Comparison of ENCODE assay signal across 13 mouse cellular contexts in genomic region chr10:60353241-60354002, GRCm38 (mm10). TPM values are rescaled to one million over a fixed set of nuclear protein-coding genes. Genes with fewer than 3 reads are reported as not detected.
DNase-seq lines count a peak whose midpoint lies in the region; ATAC-seq lines count a peak whose summit lies in the region.
"Had no signal": no experiment of that assay in that cellular context is flagged by ENCODE, and none has a peak within 500 bp of the region (broad histone marks: within the 10 kb centered on the region; RNA-seq: fewer than 3 reads in every experiment).

No protein-coding gene starts in this region.

- no peak for ATAC-seq in heart, embryonic 12.5 days (ENCODE audit: insufficient number of reproducible peaks, low FRiP score)
- ATAC-seq in midbrain, embryonic 14.5 days (ENCODE audit: low FRiP score, low TSS enrichment), result no peak
- 0 out of 2 replicates have a peak, but pooled peaks have one; percentile 14 for ATAC-seq in heart, embryonic 16.5 days (replicated peaks; ENCODE audit: extremely low read depth, insufficient read depth, low FRiP score)
- ATAC-seq in stomach, embryonic 14.5 days (ENCODE audit: insufficient number of reproducible peaks, insufficient read depth, low FRiP score, low read depth), result no peak
- no peak for ATAC-seq in activated CD4-positive, CD25-positive, alpha-beta regulatory T cell, adult 4 months

- H3K36me3 ChIP-seq in heart, embryonic 12.5 days, result no peaks in the 10 kb centered on the region
- no peaks in the 10 kb centered on the region for H3K36me3 ChIP-seq in midbrain, embryonic 10.5 days
- H3K36me3 ChIP-seq in midbrain, embryonic 14.5 days (ENCODE audit: control insufficient read depth, insufficient read depth, low read length), result no peaks in the 10 kb centered on the region
- H3K36me3 ChIP-seq in heart, embryonic 16.5 days (ENCODE audit: control insufficient read depth, insufficient read depth), result no peaks in the 10 kb centered on the region
- no peaks in the 10 kb centered on the region for H3K36me3 ChIP-seq in stomach, embryonic 14.5 days (ENCODE audit: control insufficient read depth, insufficient read depth, low read length)
- H3K36me3 ChIP-seq: hindbrain, embryonic 15.5 days had no signal

- 71% methylated on average over 5 of the region's 5 CpGs for WGBS in heart, embryonic 12.5 days
- WGBS in midbrain, embryonic 10.5 days, result 64% methylated on average over 5 of the region's 5 CpGs
- WGBS in midbrain, embryonic 14.5 days, result 54% methylated on average over 5 of the region's 5 CpGs
- 68% methylated on average over 5 of the region's 5 CpGs for WGBS in heart, embryonic 16.5 days
- WGBS in stomach, embryonic 14.5 days, result 41% methylated on average over 5 of the region's 5 CpGs

- H3K27ac ChIP-seq in heart, embryonic 12.5 days (ENCODE audit: poor library complexity, severe bottlenecking), result no peak overlapping the region
- peak overlapping the region; percentile 14; the same call in 1 of the 2 replicates for H3K27ac ChIP-seq in midbrain, embryonic 10.5 days (replicated peaks)
- H3K27ac ChIP-seq in midbrain, embryonic 14.5 days (replicated peaks; ENCODE audit: low read depth, low read length), result no peak overlapping the region
- H3K27ac ChIP-seq in heart, embryonic 16.5 days (ENCODE audit: low read length), result peak overlapping the region; percentile 47
- H3K27ac ChIP-seq in stomach, embryonic 14.5 days (ENCODE audit: low read length), result peak overlapping the region; percentile 21; the same call in 1 of the 2 replicates
- H3K27ac ChIP-seq: hindbrain, embryonic 15.5 days; liver, embryonic 14.5 days had no signal

- H3K27me3 ChIP-seq in heart, embryonic 12.5 days (replicated peaks), result no peaks in the 10 kb centered on the region
- peaks cover 11% of the 10 kb centered on the region for H3K27me3 ChIP-seq in midbrain, embryonic 10.5 days (ENCODE audit: low read depth, poor library complexity, severe bottlenecking)
- no peaks in the 10 kb centered on the region for H3K27me3 ChIP-seq in midbrain, embryonic 14.5 days (ENCODE audit: control insufficient read depth, insufficient read depth, low read length)
- no peaks in the 10 kb centered on the region for H3K27me3 ChIP-seq in heart, embryonic 16.5 days (ENCODE audit: control insufficient read depth, insufficient read depth, low read length)
- H3K27me3 ChIP-seq in stomach, embryonic 14.5 days (ENCODE audit: control insufficient read depth, insufficient read depth, low read length), result no peaks in the 10 kb centered on the region
- H3K27me3 ChIP-seq: hindbrain, embryonic 15.5 days had no signal

- H3K4me2 ChIP-seq in heart, embryonic 12.5 days, result no peak overlapping the region
- no peak overlapping the region for H3K4me2 ChIP-seq in midbrain, embryonic 14.5 days (ENCODE audit: low read length)
- H3K4me2 ChIP-seq in heart, embryonic 16.5 days (ENCODE audit: low read depth, low read length), result no peak overlapping the region
- H3K4me2 ChIP-seq in stomach, embryonic 14.5 days (replicated peaks; ENCODE audit: low read depth, low read length), result no peak overlapping the region
- H3K4me2 ChIP-seq: hindbrain, embryonic 15.5 days had no signal

- DNase-seq in heart, adult 11 months, result peak; percentile 99
- no peak for DNase-seq in midbrain, embryonic 10.5 days (ENCODE audit: low spot score)
- no peak for DNase-seq in midbrain, embryonic 14.5 days
- DNase-seq in thymus, postnatal 25 days, result no peak
- DNase-seq: right cerebral cortex, postnatal 14 days; thymus, adult 2 months had no signal

- H3K9me3 ChIP-seq in heart, embryonic 12.5 days (replicated peaks), result no peaks in the 10 kb centered on the region
- no peaks in the 10 kb centered on the region for H3K9me3 ChIP-seq in midbrain, embryonic 10.5 days (replicated peaks)
- no peaks in the 10 kb centered on the region for H3K9me3 ChIP-seq in midbrain, embryonic 14.5 days (ENCODE audit: control insufficient read depth, low read length)
- no peaks in the 10 kb centered on the region for H3K9me3 ChIP-seq in heart, embryonic 16.5 days (replicated peaks; ENCODE audit: control insufficient read depth, low read length)
- H3K9me3 ChIP-seq in stomach, embryonic 14.5 days (ENCODE audit: control insufficient read depth, low read depth, low read length), result no peaks in the 10 kb centered on the region
- H3K9me3 ChIP-seq: hindbrain, embryonic 15.5 days had no signal

- H3K4me3 ChIP-seq in heart, embryonic 12.5 days, result no peak overlapping the region
- no peak overlapping the region for H3K4me3 ChIP-seq in midbrain, embryonic 10.5 days
- no peak overlapping the region for H3K4me3 ChIP-seq in midbrain, embryonic 14.5 days (replicated peaks; ENCODE audit: low read depth, low read length)
- no peak overlapping the region for H3K4me3 ChIP-seq in heart, embryonic 16.5 days (ENCODE audit: low read length)
- no peak overlapping the region for H3K4me3 ChIP-seq in stomach, embryonic 14.5 days (ENCODE audit: low read depth, low read length)
- H3K4me3 ChIP-seq: hindbrain, embryonic 15.5 days had no signal

- no peak overlapping the region for H3K9ac ChIP-seq in heart, embryonic 12.5 days
- H3K9ac ChIP-seq in midbrain, embryonic 14.5 days (replicated peaks; ENCODE audit: low read length), result no peak overlapping the region
- no peak overlapping the region for H3K9ac ChIP-seq in heart, embryonic 16.5 days (ENCODE audit: low read length)
- no peak overlapping the region for H3K9ac ChIP-seq in stomach, embryonic 14.5 days (replicated peaks; ENCODE audit: low read depth, low read length)
- H3K9ac ChIP-seq: hindbrain, embryonic 15.5 days; liver, embryonic 14.5 days had no signal

- H3K4me1 ChIP-seq in heart, embryonic 12.5 days (replicated peaks), result peaks cover 50% of the 10 kb centered on the region
- H3K4me1 ChIP-seq in midbrain, embryonic 10.5 days, result peaks cover 48% of the 10 kb centered on the region
- H3K4me1 ChIP-seq in midbrain, embryonic 14.5 days (ENCODE audit: control insufficient read depth, insufficient read depth, low read length), result 0 out of 2 replicates have a peak, but pooled peaks cover 4% of the 10 kb centered on the region
- peaks cover 23% of the 10 kb centered on the region for H3K4me1 ChIP-seq in heart, embryonic 16.5 days (ENCODE audit: control insufficient read depth, insufficient read depth, low read length)
- peaks cover 41% of the 10 kb centered on the region for H3K4me1 ChIP-seq in stomach, embryonic 14.5 days (ENCODE audit: control insufficient read depth, insufficient read depth, low read length)

RNA-seq across cellular contexts. Expression of gene Vsir, which starts 6.8 kb away (rescaled TPM):
- polyA plus RNA-seq in heart, embryonic 12.5 days (2016; fragmentation: Nextera tagmentation; extraction: Ambion mirVana), result 1.8 TPM in 2 replicates
- polyA plus RNA-seq in midbrain, embryonic 10.5 days (2016; fragmentation: Nextera tagmentation; extraction: Ambion mirVana), result 1.9 and 2.3 TPM in 2 replicates
- polyA plus RNA-seq in midbrain, embryonic 14.5 days (2014; fragmentation: Nextera tagmentation; extraction: Ambion mirVana), result 1.1 and 2.7 TPM in 2 replicates
- polyA plus RNA-seq in heart, embryonic 16.5 days (2015; fragmentation: Nextera tagmentation; extraction: Ambion mirVana), result 3.3 and 4.0 TPM in 2 replicates
- polyA plus RNA-seq in stomach, embryonic 14.5 days (2014; fragmentation: Nextera tagmentation; extraction: Ambion mirVana), result 4.9 and 6.8 TPM in 2 replicates
- polyA plus RNA-seq in activated CD4-positive, CD25-positive, alpha-beta regulatory T cell, adult 4 months (2017; shearing (Covaris generic)), result 100 to 1,000 TPM; 182 to 186 TPM

RNA-seq across cellular contexts. Expression of gene Gm17455, which starts 46.1 kb away (rescaled TPM):
- 0.20 and 0.31 TPM in 2 replicates for polyA plus RNA-seq in heart, embryonic 12.5 days (2016; fragmentation: Nextera tagmentation; extraction: Ambion mirVana)
- polyA plus RNA-seq in midbrain, embryonic 10.5 days (2016; fragmentation: Nextera tagmentation; extraction: Ambion mirVana), result 3.7 and 5.5 TPM in 2 replicates
- 7.6 and 9.8 TPM in 2 replicates for polyA plus RNA-seq in midbrain, embryonic 14.5 days (2014; fragmentation: Nextera tagmentation; extraction: Ambion mirVana)
- 0.24 and 0.28 TPM in 2 replicates for polyA plus RNA-seq in heart, embryonic 16.5 days (2015; fragmentation: Nextera tagmentation; extraction: Ambion mirVana)
- polyA plus RNA-seq in stomach, embryonic 14.5 days (2014; fragmentation: Nextera tagmentation; extraction: Ambion mirVana), result 0.41 and 1.4 TPM in 2 replicates
- polyA plus RNA-seq in activated CD4-positive, CD25-positive, alpha-beta regulatory T cell, adult 4 months (2017; shearing (Covaris generic)), result under 1 TPM in 1 of 2 experiments, not detected in 1; 0.84 TPM
- polyA plus RNA-seq: C2C12; liver, embryonic 14.5 days had no signal

Comparison
In these comparisons a context has a peak if more than half of its experiments do, and no peak if none do; other contexts are left out.
1. H3K27ac ChIP-seq: peak in midbrain, embryonic 10.5 days (single experiment), heart, embryonic 16.5 days (single experiment) and stomach, embryonic 14.5 days (single experiment); none in heart, embryonic 12.5 days (single experiment) and midbrain, embryonic 14.5 days (single experiment).
2. RNA of gene Vsir, which starts 6.8 kb away (polyA plus RNA-seq): 182 to 186 TPM in activated CD4-positive, CD25-positive, alpha-beta regulatory T cell, adult 4 months; 4.9 to 6.8 TPM in stomach, embryonic 14.5 days, 3.3 to 4.0 TPM in heart, embryonic 16.5 days, 1.1 to 2.7 TPM in midbrain, embryonic 14.5 days, 1.9 to 2.3 TPM in midbrain, embryonic 10.5 days and 1.8 TPM in heart, embryonic 12.5 days; every median in the first group is over 10 times any median in the second.